Mouse (Mus musculus) hindbrain, embryonic 11.5 days (tissue): Measurements from ENCODE around the gene Tfpt. TPM values are rescaled to one million over a fixed set of nuclear protein-coding genes. Genes with fewer than 3 reads are reported as not detected.

ENCODE experiments used
- ATAC-seq: fragments of 200-750 bp; cut with Nextera tagmentation; 2 replicates; pipeline ENCODE4 v1.8.0; 2017; ENCODE audit warnings: mild to moderate bottlenecking, moderate TSS enrichment, moderate library complexity; ENCODE audit not compliant: low FRiP score
- DNase-seq: peaks from one replicate; pipeline ENCODE4 v3.0.0-alpha.2; 2015; ENCODE audit warnings: low spot score
- H3K27ac ChIP-seq: fragments of 300-500 bp; sonication (generic); 2 replicates; pipeline ENCODE4 v1.5.1; 2014; ENCODE audit warnings: mild to moderate bottlenecking, low read depth, low read length
- H3K27me3 ChIP-seq: fragments of 300-500 bp; sonication (generic); 2 replicates; pipeline ENCODE4 v1.6.1; 2014; ENCODE audit warnings: mild to moderate bottlenecking, low read length, moderate library complexity, mixed read lengths; ENCODE audit not compliant: control insufficient read depth, insufficient read depth
- H3K36me3 ChIP-seq: fragments of 300-500 bp; sonication (generic); 2 replicates; pipeline ENCODE4 v1.6.1; 2014; ENCODE audit warnings: mild to moderate bottlenecking, low read length, moderate library complexity, mixed read lengths; ENCODE audit not compliant: control insufficient read depth, insufficient read depth
- H3K4me1 ChIP-seq: fragments of 300-500 bp; sonication (generic); replicated peaks from 2 replicates; pipeline ENCODE4 v1.6.1; 2014; ENCODE audit warnings: low read length, mixed read lengths; ENCODE audit not compliant: control insufficient read depth, insufficient read depth
- H3K4me2 ChIP-seq: fragments of 300-500 bp; sonication (generic); replicated peaks from 2 replicates; pipeline ENCODE4 v1.6.1; 2014; ENCODE audit warnings: mild to moderate bottlenecking, low read depth, low read length
- H3K4me3 ChIP-seq: fragments of 300-500 bp; sonication (generic); 2 replicates; pipeline ENCODE4 v1.5.1; 2014; ENCODE audit warnings: low read depth, low read length
- H3K9ac ChIP-seq: fragments of 300-500 bp; sonication (generic); 2 replicates; pipeline ENCODE4 v1.6.1; 2014; ENCODE audit warnings: low read depth, low read length
- H3K9me3 ChIP-seq: fragments of 300-500 bp; sonication (generic); 2 replicates; pipeline ENCODE4 v1.6.1; 2016; ENCODE audit warnings: low read length; ENCODE audit not compliant: control insufficient read depth
- WGBS: fragments of 180-500 bp; shearing (Covaris S2); extraction: QIAGEN DNeasy Blood & Tissue Kit; methylation state at CpG from one replicate; pipeline ENCODE4 v1.1.7; 2014; 5-methylcytosine and 5-hydroxymethylcytosine counted together
- polyA plus RNA-seq: library from polyadenylated mRNA; unstranded; fragments of >200 nt; fragmentation: Nextera tagmentation; extraction: Ambion mirVana; gene quantifications from 2 replicates; pipeline ENCODE4 v1.2.1, GENCODE M21; 2014

Tfpt gene
- polyA plus RNA-seq, 1 experiment from 2014 or later: 28.5 TPM

- Histone ChIP-seq H3K36me3 (peaks cover 10% of the 10 kb centered on the region), H3K9me3 (no peaks in the 10 kb centered on the region), H3K4me1 (no peaks in the 10 kb centered on the region), H3K9ac (peak overlapping the region; percentile 66), H3K4me3 (peak overlapping the region; percentile 61), H3K27me3 (no peaks in the 10 kb centered on the region), H3K4me2 (peak overlapping the region; percentile 36), H3K27ac (0 out of 2 replicates have a peak overlapping the region, but pooled peaks have one; percentile 47)
- WGBS: 33% methylated on average over 15 of the region's 15 CpGs
- DNase-seq (peak; percentile 34), ATAC-seq (peak; percentile 32)
Measured at GRCm38 (mm10) chr7:3664524-3665214, 34.9 kb upstream of the Tfpt start.

- H3K4me1 ChIP-seq: no peaks in the 10 kb centered on the region
- no peak overlapping the region for H3K4me2 ChIP-seq
- no peaks in the 10 kb centered on the region for H3K27me3 ChIP-seq
- no peak overlapping the region for H3K27ac ChIP-seq
- no peak overlapping the region for H3K4me3 ChIP-seq
- peaks cover 40% of the 10 kb centered on the region for H3K36me3 ChIP-seq
- WGBS: 91% methylated on average over 14 of the region's 14 CpGs
- ATAC-seq (no peak), DNase-seq (no peak)
- no peak overlapping the region for H3K9ac ChIP-seq
- no peaks in the 10 kb centered on the region for H3K9me3 ChIP-seq
Measured at GRCm38 (mm10) chr7:3658578-3658977, 28.8 kb upstream of the Tfpt start.

DNA sequence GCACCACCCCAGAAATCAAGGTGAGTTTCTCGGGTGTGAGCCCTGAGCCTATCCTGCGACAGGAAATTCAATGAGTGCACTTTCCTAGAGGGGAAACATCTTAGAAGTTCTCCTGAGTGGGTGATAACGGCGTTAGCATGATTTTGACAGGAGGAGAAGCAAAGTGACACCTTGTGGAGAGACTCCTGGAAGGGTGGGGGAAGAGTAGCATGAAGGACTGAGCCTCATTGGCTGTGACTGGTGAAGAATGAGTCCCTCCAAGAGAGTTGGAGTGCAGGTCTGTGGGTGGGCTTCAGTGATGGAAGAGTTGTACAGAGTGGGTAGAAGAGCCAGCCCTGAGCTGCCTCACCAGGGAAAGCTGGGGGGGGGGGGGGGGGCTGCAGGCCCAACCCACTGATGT, 27.2 kb upstream of the Tfpt start:
- H3K27me3 ChIP-seq: no peaks in the 10 kb centered on the region
- H3K4me2 ChIP-seq: no peak overlapping the region
- no peaks in the 10 kb centered on the region for H3K9me3 ChIP-seq
- H3K36me3 ChIP-seq: peaks cover 45% of the 10 kb centered on the region
- no peak overlapping the region for H3K9ac ChIP-seq
- no peak overlapping the region for H3K4me3 ChIP-seq
- DNase-seq (no peak), ATAC-seq (no peak)
- no peak overlapping the region for H3K27ac ChIP-seq
- no peaks in the 10 kb centered on the region for H3K4me1 ChIP-seq
- WGBS: 92% methylated on average over 4 of the region's 4 CpGs

DNA sequence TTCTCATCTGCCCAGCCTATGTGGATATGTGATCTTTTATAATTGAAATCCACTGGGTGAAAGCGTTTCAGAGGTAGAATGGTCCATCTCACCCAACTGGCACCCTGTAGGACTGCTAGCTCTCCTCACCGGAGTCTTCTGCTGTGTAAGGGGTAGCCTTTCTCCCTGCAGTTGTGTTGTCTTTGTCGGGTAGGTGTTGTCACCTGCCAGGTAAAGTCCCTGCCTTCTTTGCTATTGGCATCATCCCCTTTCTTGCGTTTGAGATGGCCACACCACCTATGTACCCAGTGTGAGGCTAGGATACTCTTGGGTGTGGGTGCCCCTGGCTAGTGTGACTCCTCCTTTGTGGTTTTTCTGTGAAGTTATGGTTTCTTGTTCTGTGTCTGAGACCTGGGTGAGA, 16.9 kb upstream of the Tfpt start:
- 77% methylated on average over 4 of the region's 4 CpGs for WGBS
- peak overlapping the region; percentile 81 for H3K4me3 ChIP-seq
- no peaks in the 10 kb centered on the region for H3K36me3 ChIP-seq
- H3K4me1 ChIP-seq: peaks cover 10% of the 10 kb centered on the region; the same call in 1 of the 2 replicates
- peak overlapping the region; percentile 89 for H3K9ac ChIP-seq
- ATAC-seq: no peak
- no peaks in the 10 kb centered on the region for H3K27me3 ChIP-seq
- no peak for DNase-seq
- no peak overlapping the region for H3K27ac ChIP-seq
- H3K9me3 ChIP-seq: no peaks in the 10 kb centered on the region
- H3K4me2 ChIP-seq: peak overlapping the region; percentile 69

DNA sequence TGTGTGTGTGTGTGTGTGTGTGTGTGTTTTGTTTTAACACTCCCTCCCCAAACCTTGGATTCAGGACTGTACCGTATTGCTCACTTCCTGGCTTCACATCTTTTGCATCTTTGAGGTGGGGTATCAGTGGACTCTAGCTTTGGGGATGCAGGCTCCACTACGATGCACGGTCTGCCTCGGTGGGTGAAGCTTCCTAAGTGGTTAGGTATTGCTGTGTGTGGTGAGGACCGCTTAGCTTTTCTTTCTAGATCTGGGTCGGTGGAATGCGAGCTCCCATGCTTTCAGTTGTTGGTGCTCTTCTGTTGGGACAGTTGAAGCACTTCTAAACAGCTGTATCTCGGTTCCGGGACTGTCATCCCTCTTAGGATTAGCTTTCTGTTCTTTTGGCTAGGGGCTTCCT, 16.5 kb upstream of the Tfpt start:
- no peaks in the 10 kb centered on the region for H3K9me3 ChIP-seq
- DNase-seq (no peak), ATAC-seq (no peak)
- H3K27ac ChIP-seq: no peak overlapping the region
- H3K4me3 ChIP-seq: peak overlapping the region; percentile 81
- no peaks in the 10 kb centered on the region for H3K36me3 ChIP-seq
- WGBS: 45% methylated on average over 9 of the region's 9 CpGs
- H3K9ac ChIP-seq: peak overlapping the region; percentile 89
- peaks cover 10% of the 10 kb centered on the region; the same call in 1 of the 2 replicates for H3K4me1 ChIP-seq
- no peaks in the 10 kb centered on the region for H3K27me3 ChIP-seq
- peak overlapping the region; percentile 69 for H3K4me2 ChIP-seq

DNA sequence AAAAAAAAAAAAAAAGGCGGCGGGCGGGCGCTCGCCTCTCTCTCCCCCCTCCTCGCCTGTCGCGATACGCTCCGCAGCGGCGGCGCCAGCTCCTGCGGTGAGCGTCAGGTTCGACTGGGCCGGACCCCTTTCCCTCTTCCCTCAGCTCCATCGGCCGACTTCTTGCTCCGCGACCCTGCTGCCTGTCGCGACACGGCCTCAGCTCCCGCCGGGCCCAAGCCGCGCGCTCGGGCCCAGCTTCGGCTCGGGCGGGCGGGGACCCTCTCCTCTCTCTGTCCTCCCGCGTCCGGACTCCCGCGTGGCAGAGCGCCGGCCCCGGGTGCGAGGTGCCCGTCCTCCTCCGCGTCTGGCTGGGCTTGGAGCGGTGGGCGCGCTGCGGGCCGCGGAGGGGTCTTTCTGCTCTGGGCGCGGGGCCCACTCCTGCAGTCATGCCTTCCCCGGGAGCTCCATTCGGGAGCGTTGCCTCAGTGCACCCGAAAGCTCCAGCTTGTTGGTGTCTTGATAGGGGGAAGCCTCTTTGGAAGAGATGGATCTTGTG, 15.8 kb upstream of the Tfpt start:
- Histone ChIP-seq H3K36me3 (0 out of 2 replicates have a peak, but pooled peaks cover under 1% of the 10 kb centered on the region), H3K9me3 (no peaks in the 10 kb centered on the region), H3K9ac (peak overlapping the region; percentile 89), H3K4me1 (peaks cover 10% of the 10 kb centered on the region; the same call in 1 of the 2 replicates), H3K4me2 (peak overlapping the region; percentile 69), H3K4me3 (peak overlapping the region; percentile 81), H3K27me3 (no peaks in the 10 kb centered on the region), H3K27ac (peak overlapping the region; percentile 97)
- ATAC-seq (peak; percentile 4; the same call in 1 of the 2 replicates), DNase-seq (no peak)
- WGBS: 1% methylated on average over 45 of the region's 58 CpGs

GRCm38 (mm10) chr7:3644672-3645487, 15.2 kb upstream of the Tfpt start, which contains the start of gene Cnot3:
TSS of gene Cnot3 (plus strand) at chr7:3645268.
- H3K27me3 ChIP-seq: no peaks in the 10 kb centered on the region
- H3K9me3 ChIP-seq: no peaks in the 10 kb centered on the region
- H3K4me2 ChIP-seq: peak within 1 kb of the TSS; percentile 69
- DNase-seq (peak; percentile 95), ATAC-seq (peak; percentile 99)
- H3K9ac ChIP-seq: peak within 1 kb of the TSS; percentile 89
- H3K4me3 ChIP-seq: peak within 1 kb of the TSS; percentile 81
- H3K27ac ChIP-seq: peak within 1 kb of the TSS; percentile 97
- 0 out of 2 replicates have a peak, but pooled peaks cover 4% of the 10 kb centered on the region for H3K36me3 ChIP-seq
- H3K4me1 ChIP-seq: peaks cover 10% of the 10 kb centered on the region; the same call in 1 of the 2 replicates
- under 1% methylated on average over 53 of the region's 58 CpGs for WGBS

- no peak overlapping the region for H3K27ac ChIP-seq
Measured at GRCm38 (mm10) chr7:3644348-3644671, 14.6 kb upstream of the Tfpt start.

More at GRCm38 (mm10) chr7:3644348-3644671, 14.6 kb upstream of the Tfpt start:
- peak overlapping the region; percentile 15; the same call in 1 of the 2 replicates for H3K9ac ChIP-seq
- ATAC-seq: peak; percentile 0; the same call in 1 of the 2 replicates
- no peaks in the 10 kb centered on the region for H3K27me3 ChIP-seq
- H3K4me1 ChIP-seq: peaks cover 10% of the 10 kb centered on the region; the same call in 1 of the 2 replicates
- peak overlapping the region; percentile 81 for H3K4me3 ChIP-seq
- WGBS: 0% methylated on average over 11 of the region's 11 CpGs
- peaks cover 10% of the 10 kb centered on the region for H3K36me3 ChIP-seq
- peak overlapping the region; percentile 38 for H3K4me2 ChIP-seq
- no peaks in the 10 kb centered on the region for H3K9me3 ChIP-seq
- DNase-seq: no peak
